Mouse (Mus musculus) cerebellum, adult 2 months (tissue): Measurements from ENCODE around the gene Rpl18a.

Experiments used
- CTCF ChIP-seq: fragments of 200-500 bp; IDR thresholded peaks from 2 replicates; pipeline ENCODE4 v1.5.1; 2011; ENCODE audit warnings: low read depth, mild to moderate bottlenecking, control low read depth, low read length, moderate library complexity, borderline replicate concordance; ENCODE audit not compliant: insufficient read depth
- POLR2A ChIP-seq: fragments of 200-500 bp; IDR thresholded peaks from 2 replicates; pipeline ENCODE4 v1.6.1; 2011; ENCODE audit warnings: low read length, control low read depth, borderline replicate concordance; ENCODE audit not compliant: insufficient read depth

- TF ChIP-seq POLR2A (no peak), CTCF (no peak)
Measured at GRCm38 (mm10) chr8:70920049-70920922, 23.1 kb upstream of the Rpl18a start.
